Mouse (Mus musculus) adrenal gland, postnatal 14 days (tissue): Measurements from ENCODE around the gene Selenof. TPM values are rescaled to one million over a fixed set of nuclear protein-coding genes. Genes with fewer than 3 reads are reported as not detected.

Experiments
- DNase-seq: peaks from one replicate; pipeline ENCODE4 v3.0.0; 2021; ENCODE audit warnings: mixed read lengths
- total RNA-seq: library from RNA; stranded (reverse); gene quantifications from 2 replicates; pipeline ENCODE4 v1.2.3, GENCODE M21; 2021

Gene Selenof
- total RNA-seq, 1 experiment from 2014 or later = 256 TPM

- no peak for DNase-seq
Observed at GRCm38 (mm10) chr3:144561511-144562250, 8.4 kb upstream of the Selenof start.

DNA sequence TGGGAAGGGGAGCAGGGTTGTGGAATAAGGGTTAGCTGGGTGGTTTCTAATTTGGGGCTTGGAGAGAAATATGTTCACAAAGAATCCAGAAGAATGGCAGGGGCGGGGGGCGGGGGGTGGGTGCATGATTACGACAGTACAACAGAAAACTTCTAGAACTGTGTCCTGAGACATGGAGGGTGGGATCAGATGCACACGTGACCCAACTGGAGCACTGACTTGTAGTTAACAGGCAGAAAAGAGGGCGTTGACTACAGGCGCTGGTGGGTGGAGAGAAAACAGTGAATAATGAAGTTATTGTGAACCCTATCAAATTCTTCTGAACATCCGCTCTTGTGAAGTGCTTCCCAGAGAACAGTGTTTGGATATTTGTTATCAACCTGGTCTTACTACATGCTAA is 6.2 kb upstream of the Selenof start:
- DNase-seq = no peak

DNA sequence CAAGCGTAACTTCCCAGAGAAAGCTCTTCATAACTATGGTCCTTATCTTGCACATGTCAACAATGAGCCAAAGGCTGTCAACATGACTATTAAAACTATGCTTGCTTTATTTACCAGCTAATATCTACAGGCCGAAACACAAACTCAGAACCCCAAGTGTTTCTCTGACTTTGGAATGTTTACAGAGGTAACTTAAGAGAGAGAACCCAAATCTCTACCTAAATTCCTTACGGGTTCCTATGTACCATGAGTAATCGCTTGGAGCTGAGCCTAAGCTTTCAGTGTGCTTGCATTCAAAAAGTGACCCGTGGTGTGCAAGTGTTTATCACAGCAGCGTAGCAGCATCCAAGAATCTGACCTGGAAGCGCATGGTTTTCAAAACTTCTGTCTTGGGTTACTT is 4.9 kb upstream of the Selenof start:
- DNase-seq = no peak

DNA sequence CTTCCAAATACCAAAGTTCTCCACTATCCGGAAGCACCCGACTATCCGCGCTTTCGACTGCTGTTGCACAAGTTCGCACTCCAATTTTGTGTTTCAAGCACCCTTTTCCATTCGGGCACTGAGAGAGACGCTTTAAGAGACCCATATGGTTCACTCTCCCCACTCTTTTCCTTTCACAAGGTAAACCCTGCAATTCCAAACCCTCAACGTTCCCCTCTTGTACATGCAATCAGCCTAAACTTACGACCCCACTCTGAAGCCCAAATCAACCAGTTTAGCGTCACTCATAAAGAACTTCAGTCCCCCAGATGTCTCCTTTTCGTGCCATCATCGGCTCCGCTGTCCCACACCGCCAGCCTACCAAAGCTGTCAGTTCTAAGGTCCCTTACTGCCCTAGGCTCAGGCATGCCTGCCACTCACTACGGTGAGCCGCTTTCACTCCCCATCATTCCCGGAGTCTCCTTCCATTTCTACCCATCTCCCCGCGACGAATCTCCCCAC is 1.2 kb upstream of the Selenof start:
- peak; percentile 37 for DNase-seq

GRCm38 (mm10) chr3:144569401-144569971 is 618 bp upstream of the Selenof start:
- DNase-seq = peak; percentile 62

DNA sequence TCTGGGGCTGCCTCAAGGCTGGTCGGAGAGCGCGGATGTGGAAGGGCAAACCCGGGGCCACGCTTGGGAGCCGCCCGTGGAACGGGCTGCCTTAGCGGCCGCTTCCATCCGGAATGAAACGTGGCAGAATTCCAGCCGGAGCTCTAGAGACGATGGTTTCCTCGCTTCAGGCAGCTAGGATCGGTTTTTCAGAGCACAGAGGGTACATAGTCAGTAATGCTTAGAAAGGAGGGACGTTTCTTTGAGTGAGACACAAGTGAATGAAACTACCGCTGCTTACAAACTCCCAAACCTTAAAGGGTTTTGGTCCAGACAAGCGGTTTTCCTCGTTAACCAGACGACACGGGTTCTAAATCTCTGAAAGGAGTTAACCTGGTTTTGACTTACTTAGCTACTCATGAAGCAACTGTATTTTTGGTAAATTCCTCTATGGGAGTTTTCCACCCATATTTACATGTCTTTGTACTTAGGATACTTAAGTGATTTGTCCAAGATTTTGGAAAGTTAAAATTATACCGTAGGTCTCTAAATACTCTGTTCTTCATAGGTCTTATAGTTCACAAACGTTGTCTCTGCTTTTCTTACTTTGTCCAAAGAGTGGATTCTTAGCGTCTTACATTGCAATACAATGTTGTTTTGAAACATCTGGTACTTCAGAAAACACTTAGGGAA is 848 bp downstream of the Selenof start:
- DNase-seq = no peak

DNA sequence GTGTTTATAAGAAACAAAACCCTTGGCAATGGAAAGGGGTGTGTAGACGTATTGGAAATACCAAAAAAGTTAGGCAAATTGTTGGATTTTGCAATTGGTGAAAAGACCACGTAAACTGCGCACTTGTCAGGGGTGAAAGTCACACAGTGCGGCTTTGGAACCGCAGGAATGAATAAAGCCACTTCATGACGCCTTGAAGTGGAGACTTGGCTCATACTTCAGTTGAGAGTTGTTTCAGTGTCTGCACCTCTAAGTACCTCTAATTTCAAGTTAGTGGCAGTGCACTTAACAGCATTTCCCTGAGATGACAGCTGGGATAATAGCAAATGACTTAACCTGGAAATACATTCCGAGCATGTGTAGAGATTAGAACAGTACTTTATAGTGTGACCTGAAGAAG is 4.2 kb downstream of the Selenof start:
- DNase-seq = no peak

DNA sequence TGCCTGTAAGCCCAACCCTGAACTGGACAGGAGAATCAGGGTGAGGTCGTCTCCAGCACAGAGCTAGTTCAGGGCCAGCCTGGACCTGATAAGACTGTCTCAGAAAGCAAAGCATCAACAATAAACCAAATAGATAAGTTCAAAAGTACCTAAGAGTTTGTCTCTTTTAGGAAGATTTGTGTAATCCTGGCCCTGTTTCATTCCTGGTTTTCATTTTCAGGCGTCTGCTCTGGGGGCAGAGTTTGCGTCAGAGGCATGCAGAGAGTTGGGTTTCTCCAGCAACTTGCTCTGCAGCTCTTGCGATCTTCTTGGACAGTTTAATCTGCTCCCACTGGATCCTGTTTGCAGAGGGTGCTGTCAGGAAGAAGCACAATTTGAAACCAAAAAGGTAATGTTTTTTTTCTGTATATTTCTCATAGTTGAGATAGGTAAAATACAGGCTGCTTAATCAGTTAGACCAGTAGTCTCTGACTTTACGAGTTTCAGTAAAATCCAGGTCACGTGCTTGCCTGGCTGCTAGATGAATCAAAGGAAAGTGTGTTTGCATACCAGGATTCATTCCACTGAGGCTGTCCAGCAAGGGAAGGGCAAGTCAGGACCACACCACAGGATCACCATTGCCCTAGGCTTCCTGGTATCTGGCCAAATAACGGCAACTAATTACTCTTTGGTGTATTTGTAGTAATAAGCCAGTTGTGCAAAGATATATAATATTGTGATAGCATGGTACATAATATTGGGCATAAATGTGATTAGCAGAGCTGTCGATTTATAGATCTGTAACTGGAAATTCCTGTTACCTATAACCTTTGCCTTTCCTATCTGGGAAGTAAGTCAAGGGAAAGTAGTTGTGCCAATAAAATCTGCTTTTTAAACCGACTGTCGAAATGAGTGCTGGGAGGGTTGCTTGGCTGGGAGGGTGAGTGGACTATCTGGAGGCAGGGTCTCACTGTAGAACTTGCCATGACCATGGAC is 7.5 kb downstream of the Selenof start:
- no peak for DNase-seq

- DNase-seq = no peak
Observed at GRCm38 (mm10) chr3:144578921-144579320, 8.8 kb downstream of the Selenof start.

DNA sequence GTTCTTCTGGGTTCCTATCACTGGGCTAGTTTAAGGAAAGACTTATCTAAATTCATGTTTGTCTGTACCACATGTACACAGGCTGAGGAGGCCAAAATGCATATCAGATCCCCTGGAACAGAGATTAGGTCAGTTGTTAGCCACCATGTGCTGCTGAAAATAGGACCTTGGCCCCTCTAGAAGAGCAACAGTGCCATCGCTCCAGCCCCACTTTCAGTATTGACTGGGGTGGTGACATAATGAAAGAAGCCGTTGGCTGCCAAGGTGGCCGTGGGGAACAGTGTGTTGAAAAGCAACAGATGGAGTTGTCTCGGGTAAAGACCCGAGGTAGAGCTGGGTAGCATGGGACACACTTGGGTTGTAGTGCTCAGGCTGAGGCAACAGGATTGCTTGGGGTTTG is 9.7 kb downstream of the Selenof start:
- no peak for DNase-seq

- DNase-seq = no peak
Observed at GRCm38 (mm10) chr3:144580281-144580680, 10.2 kb downstream of the Selenof start.

DNA sequence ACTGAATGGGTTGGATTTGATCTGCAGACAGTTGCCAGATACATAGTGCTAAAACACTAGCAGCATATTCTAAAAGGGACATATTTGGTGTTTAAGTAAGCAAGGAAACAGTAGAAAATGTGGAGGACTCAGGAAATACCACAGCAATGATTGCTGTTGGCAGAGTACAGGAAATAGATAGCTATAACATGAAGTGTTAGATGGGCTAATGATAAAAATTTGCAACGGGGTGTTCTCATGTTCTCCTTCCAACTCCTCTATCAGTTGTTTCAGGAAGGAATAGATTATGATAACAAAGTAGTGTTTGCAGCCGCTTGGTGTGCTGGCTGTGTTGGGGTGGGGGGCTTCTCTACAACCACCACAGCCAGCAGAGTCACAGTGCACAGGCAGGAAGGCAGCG is 11.7 kb downstream of the Selenof start:
- DNase-seq = no peak

GRCm38 (mm10) chr3:144582306-144582705 is 12.2 kb downstream of the Selenof start:
- no peak for DNase-seq

- no peak for DNase-seq
Observed at GRCm38 (mm10) chr3:144583789-144584188, 13.7 kb downstream of the Selenof start.

DNA sequence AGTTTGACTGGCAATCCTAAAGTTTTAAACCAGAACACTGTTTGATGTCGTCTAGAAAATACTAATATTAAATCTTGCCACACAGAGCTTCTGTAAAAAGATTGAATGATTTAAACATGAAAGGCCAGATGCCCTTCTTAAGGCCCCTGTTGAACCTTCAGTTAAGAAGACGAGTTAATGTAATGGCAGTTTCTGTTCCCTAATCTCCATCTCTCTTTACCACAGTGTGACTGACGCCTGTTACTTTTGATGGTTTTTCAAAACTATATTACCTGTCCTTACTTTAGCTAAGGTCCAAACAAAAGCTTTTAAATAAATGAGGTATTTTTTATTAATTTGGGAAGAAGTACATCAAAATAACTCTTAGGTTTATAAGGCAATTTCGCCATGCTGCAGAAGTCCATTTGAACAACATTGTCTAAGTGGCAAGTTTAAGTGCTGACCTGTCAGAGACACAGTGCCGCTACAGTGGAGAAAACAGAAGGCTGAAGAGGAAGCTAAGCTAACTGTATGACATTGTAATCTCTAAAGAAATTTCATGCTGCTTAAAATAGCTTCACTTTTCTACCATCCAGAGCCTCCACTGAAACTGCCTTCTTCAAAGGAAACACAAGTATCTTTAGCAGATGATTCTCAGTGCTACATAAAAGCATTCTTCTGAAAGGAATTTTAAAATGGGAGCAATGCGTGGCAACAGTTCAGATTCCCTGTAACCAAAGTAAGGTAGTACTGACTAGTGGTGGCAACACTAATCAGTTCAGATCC is 14.9 kb downstream of the Selenof start:
- DNase-seq = no peak

DNA sequence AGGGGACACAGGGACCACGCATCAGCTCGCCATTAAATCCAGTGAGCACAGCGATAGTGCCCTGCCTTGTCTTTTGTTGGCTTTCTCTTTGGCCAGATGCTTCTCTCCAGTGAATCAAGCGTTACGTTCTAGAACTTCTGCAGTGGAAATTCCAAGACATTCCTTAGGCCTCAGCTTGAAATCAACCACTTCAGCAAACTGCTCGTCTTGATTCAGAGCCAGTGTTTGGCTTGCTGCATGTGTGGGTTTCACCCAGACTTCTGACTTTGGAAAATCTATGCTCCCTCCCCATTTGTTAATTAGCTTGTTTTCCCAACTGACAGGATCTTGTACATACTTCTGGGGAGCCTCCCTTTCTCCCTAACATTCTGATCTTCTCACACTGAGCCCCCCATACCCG is 16.6 kb downstream of the Selenof start:
- no peak for DNase-seq

GRCm38 (mm10) chr3:144589189-144589890 is 19.2 kb downstream of the Selenof start:
- DNase-seq = no peak

DNA sequence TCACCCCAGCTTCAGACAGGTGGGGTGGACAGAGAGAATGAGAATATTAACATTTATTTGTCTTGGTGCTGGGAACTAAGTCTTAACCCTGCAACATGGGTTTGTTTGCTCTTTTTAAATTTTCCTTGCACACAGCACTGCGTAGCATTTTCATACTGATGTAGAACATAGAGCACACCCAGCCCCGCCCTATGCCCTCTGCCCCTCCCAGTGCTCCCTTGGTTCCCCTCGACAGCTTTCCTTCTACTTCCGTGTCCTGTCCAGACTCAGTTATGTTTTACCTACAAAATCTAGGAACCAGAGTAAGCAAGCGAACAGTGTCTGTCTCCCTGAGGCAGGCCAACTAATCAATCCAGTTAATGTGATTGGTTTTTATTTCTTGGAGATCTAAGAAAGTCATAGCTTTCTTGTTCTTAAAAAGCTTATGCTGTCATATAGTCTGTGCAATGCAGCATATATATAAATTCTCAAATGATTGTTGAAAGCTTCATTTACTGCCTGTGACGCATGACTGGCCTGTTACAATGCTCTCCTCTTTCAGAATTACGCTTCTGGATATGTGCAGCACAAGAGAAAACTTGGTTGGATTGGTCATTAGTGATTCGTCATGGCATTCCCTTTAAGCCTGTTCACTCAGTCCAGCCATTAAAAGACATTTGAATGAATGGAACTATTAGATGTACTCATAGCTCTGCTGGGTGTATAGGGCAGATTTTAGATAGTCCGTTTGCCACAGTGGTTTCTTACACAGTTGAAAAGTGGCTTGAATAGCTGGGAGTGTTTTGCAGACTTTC is 23.1 kb downstream of the Selenof start:
- no peak for DNase-seq

DNA sequence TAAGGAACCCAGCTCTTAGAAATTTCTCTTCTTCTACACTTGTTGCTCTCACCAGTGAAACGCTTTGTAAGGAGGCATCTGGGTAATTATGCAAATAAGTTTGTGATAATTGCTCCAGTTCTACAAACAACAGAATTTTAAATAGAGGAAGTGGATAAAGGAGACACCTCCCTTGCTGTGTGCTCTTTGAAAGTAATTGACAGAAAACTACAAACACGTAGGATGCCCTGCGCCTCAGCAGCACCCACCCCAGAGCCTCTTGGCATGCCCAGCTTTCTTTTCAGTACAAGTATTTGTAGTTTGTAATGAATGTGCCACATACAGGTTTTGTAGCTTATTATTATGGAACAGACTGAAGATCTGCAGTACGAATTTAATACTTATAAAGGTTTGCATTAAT is 27.0 kb downstream of the Selenof start:
- DNase-seq = no peak
